Mouse (Mus musculus) heart, embryonic 11.5 days (tissue): ENCODE data around the gene Sdk2. TPM values are rescaled to one million over a fixed set of nuclear protein-coding genes. Genes with fewer than 3 reads are reported as not detected.

Experiments
- ATAC-seq: fragments of 200-750 bp; cut with Nextera tagmentation; replicated peaks from 2 replicates; pipeline ENCODE4 v1.8.0; 2017; ENCODE audit warnings: moderate library complexity; ENCODE audit not compliant: insufficient number of reproducible peaks, low FRiP score, low TSS enrichment
- H3K27ac ChIP-seq: fragments of 300-500 bp; sonication (generic); 2 replicates; pipeline ENCODE4 v1.5.1; 2014; ENCODE audit warnings: mild to moderate bottlenecking, low read depth, low read length
- H3K27me3 ChIP-seq: fragments of 300-500 bp; sonication (generic); 2 replicates; pipeline ENCODE4 v1.6.1; 2014; ENCODE audit warnings: mild to moderate bottlenecking, low read length, mixed read lengths; ENCODE audit not compliant: control insufficient read depth, insufficient read depth
- H3K36me3 ChIP-seq: fragments of 300-500 bp; sonication (generic); 2 replicates; pipeline ENCODE4 v1.6.1; 2014; ENCODE audit warnings: mild to moderate bottlenecking, low read length, moderate library complexity, mixed read lengths; ENCODE audit not compliant: control insufficient read depth, insufficient read depth
- H3K4me1 ChIP-seq: fragments of 300-500 bp; sonication (generic); 2 replicates; pipeline ENCODE4 v1.6.1; 2014; ENCODE audit warnings: low read length; ENCODE audit not compliant: control insufficient read depth, insufficient read depth
- H3K4me2 ChIP-seq: fragments of 300-500 bp; sonication (generic); 2 replicates; pipeline ENCODE4 v1.6.1; 2014; ENCODE audit warnings: mild to moderate bottlenecking, moderate library complexity
- H3K4me3 ChIP-seq: fragments of 300-500 bp; sonication (generic); 2 replicates; pipeline ENCODE4 v1.5.1; 2014; ENCODE audit warnings: low read depth, low read length
- H3K9ac ChIP-seq: fragments of 300-500 bp; sonication (generic); 2 replicates; pipeline ENCODE4 v1.6.1; 2014; ENCODE audit warnings: mild to moderate bottlenecking, low read depth, low read length, moderate library complexity
- H3K9me3 ChIP-seq: fragments of 300-500 bp; sonication (generic); replicated peaks from 2 replicates; pipeline ENCODE4 v1.6.1; 2016; ENCODE audit warnings: low read length; ENCODE audit not compliant: control insufficient read depth
- WGBS: fragments of 180-500 bp; shearing (Covaris S2); extraction: QIAGEN DNeasy Blood & Tissue Kit; methylation state at CpG from one replicate; pipeline ENCODE4 v1.1.7; 2014; ENCODE audit not compliant: insufficient replicate concordance; 5-methylcytosine and 5-hydroxymethylcytosine counted together
- polyA plus RNA-seq: library from polyadenylated mRNA; unstranded; fragments of >200 nt; fragmentation: Nextera tagmentation; extraction: Ambion mirVana; gene quantifications from 2 replicates; pipeline ENCODE4 v1.2.1, GENCODE M21; 2014

The Sdk2 gene
- polyA plus RNA-seq, 1 experiment from 2014 or later: 1.9 TPM

GRCm38 (mm10) chr11:113782006-113782405 is 284.8 kb downstream of the Sdk2 start:
- 49% methylated on average over 2 of the region's 2 CpGs for WGBS
- H3K4me1 ChIP-seq: peaks cover 50% of the 10 kb centered on the region

GRCm38 (mm10) chr11:113779680-113780041 is 287.2 kb downstream of the Sdk2 start:
- no peak overlapping the region for H3K4me3 ChIP-seq
- H3K9ac ChIP-seq: no peak overlapping the region
- WGBS: 24% methylated on average over 6 of the region's 6 CpGs
- peak overlapping the region; percentile 23; the same call in 1 of the 2 replicates for H3K4me2 ChIP-seq
- no peak overlapping the region for H3K27ac ChIP-seq
- H3K36me3 ChIP-seq: no peaks in the 10 kb centered on the region
- peaks cover 33% of the 10 kb centered on the region for H3K4me1 ChIP-seq
- no peak for ATAC-seq
- 0 out of 2 replicates have a peak, but pooled peaks cover 2% of the 10 kb centered on the region for H3K27me3 ChIP-seq
- no peaks in the 10 kb centered on the region for H3K9me3 ChIP-seq

More at GRCm38 (mm10) chr11:113782006-113782405, 284.8 kb downstream of the Sdk2 start:
- Histone ChIP-seq H3K27me3 (0 out of 2 replicates have a peak, but pooled peaks cover 2% of the 10 kb centered on the region), H3K9ac (no peak overlapping the region), H3K9me3 (no peaks in the 10 kb centered on the region), H3K4me3 (no peak overlapping the region), H3K4me2 (no peak overlapping the region), H3K36me3 (no peaks in the 10 kb centered on the region), H3K27ac (0 out of 2 replicates have a peak overlapping the region, but pooled peaks have one; percentile 22)
- no peak for ATAC-seq

GRCm38 (mm10) chr11:113778733-113779679 is 287.8 kb downstream of the Sdk2 start:
- Histone ChIP-seq H3K4me3 (no peak overlapping the region), H3K4me2 (peak overlapping the region; percentile 23; the same call in 1 of the 2 replicates), H3K27me3 (0 out of 2 replicates have a peak, but pooled peaks cover 2% of the 10 kb centered on the region), H3K9me3 (no peaks in the 10 kb centered on the region), H3K36me3 (no peaks in the 10 kb centered on the region), H3K4me1 (peaks cover 29% of the 10 kb centered on the region), H3K9ac (no peak overlapping the region), H3K27ac (no peak overlapping the region)
- WGBS: 28% methylated on average over 20 of the region's 20 CpGs
- ATAC-seq: 0 out of 2 replicates have a peak, but pooled peaks have one; percentile 42

- no peak overlapping the region for H3K9ac ChIP-seq
- H3K9me3 ChIP-seq: no peaks in the 10 kb centered on the region
- peaks cover 29% of the 10 kb centered on the region for H3K4me1 ChIP-seq
- H3K27me3 ChIP-seq: 0 out of 2 replicates have a peak, but pooled peaks cover 2% of the 10 kb centered on the region
- no peak overlapping the region for H3K27ac ChIP-seq
- 43% methylated on average over 8 of the region's 8 CpGs for WGBS
- ATAC-seq: no peak
- H3K4me3 ChIP-seq: no peak overlapping the region
- H3K4me2 ChIP-seq: no peak overlapping the region
- H3K36me3 ChIP-seq: no peaks in the 10 kb centered on the region
These were observed 288.9 kb downstream of the Sdk2 start for GRCm38 (mm10) chr11:113777878-113778464.

GRCm38 (mm10) chr11:113776851-113777511 is 289.9 kb downstream of the Sdk2 start:
- 62% methylated on average over 14 of the region's 14 CpGs for WGBS
- no peak for ATAC-seq
- 0 out of 2 replicates have a peak, but pooled peaks cover 2% of the 10 kb centered on the region for H3K27me3 ChIP-seq
- H3K4me3 ChIP-seq: no peak overlapping the region
- no peak overlapping the region for H3K4me2 ChIP-seq
- H3K36me3 ChIP-seq: no peaks in the 10 kb centered on the region
- H3K9me3 ChIP-seq: no peaks in the 10 kb centered on the region
- H3K27ac ChIP-seq: 0 out of 2 replicates have a peak overlapping the region, but pooled peaks have one; percentile 8
- peaks cover 27% of the 10 kb centered on the region for H3K4me1 ChIP-seq
- no peak overlapping the region for H3K9ac ChIP-seq

GRCm38 (mm10) chr11:113774773-113775172 is 292.1 kb downstream of the Sdk2 start:
- ATAC-seq: no peak
- 0 out of 2 replicates have a peak, but pooled peaks cover 2% of the 10 kb centered on the region for H3K27me3 ChIP-seq

GRCm38 (mm10) chr11:113773191-113773590 is 293.7 kb downstream of the Sdk2 start:
- Histone ChIP-seq H3K4me3 (no peak overlapping the region), H3K36me3 (no peaks in the 10 kb centered on the region), H3K27ac (no peak overlapping the region), H3K4me2 (no peak overlapping the region), H3K9me3 (no peaks in the 10 kb centered on the region), H3K4me1 (peaks cover 11% of the 10 kb centered on the region), H3K9ac (no peak overlapping the region), H3K27me3 (no peaks in the 10 kb centered on the region)
- WGBS: 87% methylated on average over 5 of the region's 5 CpGs
- no peak for ATAC-seq

More at GRCm38 (mm10) chr11:113774773-113775172, 292.1 kb downstream of the Sdk2 start:
- Histone ChIP-seq H3K9me3 (no peaks in the 10 kb centered on the region), H3K4me1 (peaks cover 23% of the 10 kb centered on the region), H3K36me3 (no peaks in the 10 kb centered on the region), H3K27ac (no peak overlapping the region), H3K9ac (no peak overlapping the region), H3K4me2 (no peak overlapping the region), H3K4me3 (no peak overlapping the region)
- WGBS: 86% methylated on average over 3 of the region's 3 CpGs

GRCm38 (mm10) chr11:113771187-113771586 is 295.7 kb downstream of the Sdk2 start:
- Histone ChIP-seq H3K27ac (no peak overlapping the region), H3K9me3 (no peaks in the 10 kb centered on the region), H3K4me2 (no peak overlapping the region), H3K36me3 (no peaks in the 10 kb centered on the region), H3K9ac (no peak overlapping the region), H3K4me3 (no peak overlapping the region), H3K27me3 (no peaks in the 10 kb centered on the region), H3K4me1 (peaks cover 17% of the 10 kb centered on the region)
- 83% methylated on average over 13 of the region's 13 CpGs for WGBS
- no peak for ATAC-seq
